Mouse (Mus musculus) c-Kit-positive CD71-positive TER-119-positive erythroid progenitor cells, embryonic 14.5 days (primary cell): ENCODE measurements at regions not wholly inside any gene's neighbourhood (a gene's known extent, or its start where the extent isn't known, plus 50 kb on each side); places are given as distances from the start of the nearest gene placed in this dataset.

Source experiments
- DNase-seq: peaks from one replicate; pipeline ENCODE4 v3.0.0-alpha.2; 2013; ENCODE audit warnings: low spot score

DNA sequence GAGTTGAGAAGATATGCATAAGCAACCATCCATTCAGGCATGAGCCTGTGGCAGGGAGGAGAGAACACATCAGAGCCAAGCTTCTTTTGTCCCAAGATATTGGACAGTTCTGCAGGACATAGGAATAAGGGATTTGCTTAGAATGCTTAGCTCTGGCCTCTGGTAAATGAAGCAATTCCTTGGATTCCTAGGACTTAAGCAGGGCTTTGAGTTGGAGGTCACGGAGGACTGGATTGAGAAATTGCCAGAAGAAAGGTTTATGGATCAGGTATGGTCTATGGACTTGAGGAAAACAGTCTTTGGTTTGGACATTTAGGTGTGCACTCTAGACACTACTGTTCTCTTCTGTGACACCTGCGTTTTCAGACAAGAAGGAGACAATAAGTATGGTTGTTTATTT is 338.4 kb downstream of the Epha4 start:
- no peak for DNase-seq

- no peak for DNase-seq
These were observed 330.9 kb downstream of the Epha4 start for GRCm38 (mm10) chr1:77183965-77184364.

DNA sequence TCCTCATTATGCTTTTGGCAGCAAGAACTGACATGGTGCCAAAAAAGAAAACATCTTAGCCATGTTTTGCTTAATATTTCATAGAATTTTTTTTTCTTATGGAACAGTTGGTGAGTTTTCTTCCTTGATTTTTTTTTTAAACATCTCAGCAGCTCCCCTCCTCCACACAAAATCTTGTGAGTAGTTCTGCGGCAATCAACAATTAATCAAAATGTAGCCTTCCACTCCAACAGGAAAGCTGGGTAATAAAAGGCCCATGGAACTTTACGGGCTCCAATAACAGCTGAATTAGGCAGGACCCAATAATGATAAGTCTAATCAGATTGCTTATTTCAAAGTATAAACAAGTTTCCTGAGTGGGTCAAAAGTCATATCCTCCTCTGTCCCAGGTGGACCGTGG is 324.7 kb downstream of the Epha4 start:
- no peak for DNase-seq

DNA sequence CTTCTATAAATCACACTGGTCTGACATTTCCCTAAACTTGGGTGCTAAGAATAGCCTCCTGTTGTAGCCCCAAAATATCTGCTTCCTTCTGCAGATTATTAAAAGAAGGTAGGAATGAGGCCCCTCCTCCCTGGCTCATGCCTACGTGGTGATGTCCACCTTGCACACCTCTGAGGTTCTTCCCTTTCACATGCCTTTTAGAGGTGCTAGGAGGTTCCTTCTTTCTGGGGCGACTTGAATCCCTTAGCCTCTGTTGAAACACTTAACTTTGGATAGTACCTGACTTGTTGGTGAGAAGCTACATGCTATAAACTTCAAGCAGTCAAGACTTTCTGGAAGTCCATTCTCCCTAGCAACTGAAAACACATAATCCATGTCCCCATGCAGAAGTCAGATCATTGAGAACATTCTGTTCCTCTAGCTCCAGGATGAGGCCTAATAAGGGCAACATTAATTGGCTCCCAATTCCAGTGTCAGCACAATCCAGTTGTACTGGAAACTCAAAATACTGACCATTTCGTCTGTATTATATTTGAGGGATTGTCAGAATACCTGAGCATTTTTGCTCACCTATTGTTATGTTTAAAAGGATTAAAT is 313.5 kb downstream of the Epha4 start:
- no peak for DNase-seq

- no peak for DNase-seq
These were observed 311.9 kb downstream of the Epha4 start for GRCm38 (mm10) chr1:77202948-77203347.

- DNase-seq = no peak
These were observed 308.4 kb downstream of the Epha4 start for GRCm38 (mm10) chr1:77206535-77206934.

- DNase-seq = no peak
These were observed 305.5 kb downstream of the Epha4 start for GRCm38 (mm10) chr1:77209395-77209794.

DNA sequence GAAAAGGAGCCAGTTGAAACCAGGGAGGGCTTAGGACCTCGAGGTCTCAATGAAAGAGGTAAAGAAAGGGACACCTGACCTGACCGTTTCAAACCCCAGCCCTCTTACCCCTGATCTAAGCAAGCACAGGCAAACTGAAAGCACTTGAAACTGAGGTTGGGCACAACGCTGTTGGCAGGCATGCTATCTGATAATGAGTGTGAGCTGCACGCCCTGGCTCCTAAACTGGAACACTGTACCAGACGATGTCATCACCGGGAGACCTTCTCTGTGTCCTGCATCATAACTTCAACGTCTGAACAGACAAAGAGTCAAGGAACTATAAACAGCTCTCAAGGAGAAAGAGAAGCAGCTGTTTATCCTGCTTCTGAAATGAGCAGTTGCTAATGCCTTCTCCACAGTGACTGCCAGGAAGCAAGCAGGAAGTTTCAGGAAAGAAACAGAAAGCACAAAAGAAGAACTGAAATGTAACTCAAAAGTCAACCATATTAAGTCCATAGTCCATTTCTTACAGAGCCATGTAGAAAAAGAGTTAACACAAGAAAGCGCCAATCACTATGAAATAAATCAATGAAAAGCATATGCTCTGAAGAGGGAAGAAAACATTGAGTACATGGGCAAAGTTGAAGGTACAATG is 301.3 kb downstream of the Epha4 start:
- DNase-seq = no peak

- no peak for DNase-seq
These were observed 295.2 kb downstream of the Epha4 start for GRCm38 (mm10) chr1:77219488-77220321.

- no peak for DNase-seq
These were observed 294.6 kb downstream of the Epha4 start for GRCm38 (mm10) chr1:77220322-77220590.

GRCm38 (mm10) chr1:77220783-77221182 is 294.1 kb downstream of the Epha4 start:
- DNase-seq = no peak

DNA sequence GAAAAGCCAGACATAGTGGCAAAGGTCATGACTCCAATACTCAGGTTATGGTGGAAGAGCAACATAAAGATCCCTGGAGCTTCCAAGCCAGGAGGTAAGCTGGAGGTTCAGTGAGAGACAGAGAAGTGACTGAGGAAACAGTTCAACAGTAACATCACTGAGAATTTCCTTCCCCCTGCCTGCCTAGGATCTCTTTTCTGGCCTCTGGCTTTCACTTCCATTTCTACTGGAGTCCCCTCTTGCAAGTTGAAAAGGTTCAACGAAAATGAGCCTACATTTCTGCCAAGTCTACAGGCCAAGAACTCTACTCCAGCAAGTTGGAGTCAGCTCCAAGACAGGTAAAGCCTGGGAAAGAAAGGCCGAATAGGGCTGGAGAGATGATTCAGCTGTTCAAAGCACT is 293.0 kb downstream of the Epha4 start:
- no peak for DNase-seq

- no peak for DNase-seq
These were observed 288.3 kb downstream of the Epha4 start for GRCm38 (mm10) chr1:77226546-77226945.

GRCm38 (mm10) chr1:77226991-77227515 is 287.8 kb downstream of the Epha4 start:
- DNase-seq = no peak

- DNase-seq = no peak
These were observed 287.1 kb downstream of the Epha4 start for GRCm38 (mm10) chr1:77227800-77228199.

DNA sequence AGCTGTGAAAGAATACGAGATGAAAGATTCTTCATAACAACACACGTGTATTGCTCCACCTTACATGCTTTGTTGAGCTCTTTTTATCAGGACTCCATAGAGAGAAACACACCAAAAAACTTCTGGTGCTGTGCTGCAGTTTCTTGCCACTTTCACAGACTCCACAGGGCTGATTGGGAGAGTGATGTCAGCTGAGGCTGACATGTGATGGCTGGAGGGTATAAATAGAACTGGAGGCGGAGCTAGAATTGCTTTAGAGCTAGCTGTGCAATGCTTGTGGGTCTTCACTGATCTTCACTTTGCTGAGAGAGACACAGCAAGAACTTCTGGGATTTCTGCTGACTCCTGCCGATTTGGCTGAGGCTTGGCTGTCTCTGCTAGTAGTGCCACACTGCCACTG is 285.3 kb downstream of the Epha4 start:
- DNase-seq = no peak

DNA sequence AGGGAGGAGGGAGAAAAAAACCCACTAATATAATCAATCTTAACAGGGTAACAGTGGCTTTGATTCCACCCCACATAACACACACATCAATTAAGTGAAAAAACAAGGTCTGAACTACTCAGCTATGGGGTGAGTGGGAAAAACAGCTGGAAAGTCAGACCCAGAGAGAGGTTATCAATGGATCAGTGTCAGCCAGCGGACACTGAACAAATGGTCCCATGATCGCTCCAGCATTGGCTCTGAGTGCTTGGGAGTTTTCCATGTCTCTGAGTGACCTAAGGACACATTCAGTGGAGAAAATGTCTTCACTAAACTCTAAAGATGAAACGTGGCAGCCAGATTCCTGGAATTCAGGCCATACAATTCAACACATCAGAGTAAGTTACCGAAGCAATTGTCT is 281.9 kb downstream of the Epha4 start:
- DNase-seq = no peak

DNA sequence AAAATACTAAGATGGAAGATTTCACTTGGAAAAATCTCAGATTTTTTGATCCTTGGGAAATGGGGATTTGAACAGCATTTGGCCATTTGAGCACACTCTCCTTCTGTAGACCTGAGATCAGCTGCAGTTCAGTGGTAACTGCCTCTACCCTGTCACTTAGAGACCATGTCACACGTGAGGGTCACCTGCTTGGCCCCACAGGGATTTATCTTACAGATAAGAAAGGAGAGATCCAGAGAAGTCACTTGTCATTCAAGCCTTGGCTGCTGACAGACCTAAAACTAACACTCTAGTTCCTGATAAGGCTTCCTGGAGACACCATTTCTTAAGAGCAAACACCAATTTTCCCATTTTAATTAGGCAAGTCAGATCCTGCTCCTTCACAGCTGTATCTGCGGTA is 270.2 kb downstream of the Epha4 start:
- no peak for DNase-seq

GRCm38 (mm10) chr1:77246047-77246446 is 268.8 kb downstream of the Epha4 start:
- no peak for DNase-seq

GRCm38 (mm10) chr1:77254276-77254675 is 260.6 kb downstream of the Epha4 start:
- no peak for DNase-seq

- DNase-seq = no peak
These were observed 258.6 kb downstream of the Epha4 start for GRCm38 (mm10) chr1:77256115-77256842.

DNA sequence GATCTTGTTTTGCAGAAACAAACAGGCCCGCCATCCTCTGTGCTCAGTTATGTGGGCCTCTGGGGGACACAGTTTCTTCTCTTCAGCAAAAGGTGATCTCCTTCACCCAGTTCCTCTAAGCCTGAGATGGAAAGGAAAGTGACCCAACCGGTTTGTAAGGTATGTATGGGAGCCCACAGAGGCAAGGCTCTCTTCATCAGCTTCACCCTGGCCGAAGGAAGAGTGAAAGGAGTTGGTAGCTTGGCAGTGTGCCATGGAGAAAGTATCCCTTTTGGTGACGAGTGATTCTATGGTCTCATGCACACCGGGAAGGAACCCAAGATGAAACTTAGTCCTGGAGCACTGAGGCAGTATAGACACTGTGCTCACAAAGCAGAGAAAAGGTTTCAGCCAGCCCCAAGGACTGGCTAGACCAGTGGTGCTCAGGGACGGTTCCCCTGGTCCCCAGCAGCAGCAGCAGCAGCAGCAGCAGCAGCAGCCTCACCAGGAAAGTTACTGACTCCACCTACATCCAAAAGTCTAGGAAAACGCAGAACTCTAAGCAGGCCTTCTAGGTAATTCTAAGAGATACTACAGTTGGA is 256.1 kb downstream of the Epha4 start:
- DNase-seq = no peak
